Mouse (Mus musculus): Measurements from ENCODE around the gene Gm10320.

DNA sequence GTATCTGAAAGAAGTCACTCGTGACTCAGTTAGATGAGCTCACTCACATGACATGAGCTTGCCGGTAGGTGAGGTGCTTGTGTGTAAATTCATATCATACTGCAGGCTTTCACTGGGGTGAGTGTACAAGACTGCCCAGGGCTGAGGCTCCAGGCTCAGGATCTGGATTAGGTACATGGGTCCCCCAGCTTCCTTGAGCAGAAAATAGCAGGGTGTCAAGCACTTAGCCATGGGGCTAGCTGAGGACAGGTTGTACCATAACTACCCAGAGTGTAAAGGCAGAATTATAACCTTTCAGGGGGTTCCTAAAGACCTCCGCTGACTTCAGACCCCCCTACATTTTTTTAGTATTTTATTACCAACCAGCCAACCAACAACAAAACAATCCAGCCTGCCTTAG lies at the start of gene Gm10320:
- TF ChIP-seq CTCF (IDR thresholded peaks at IDR 0.05; ENCODE audit: low read depth), result no peak
- TF ChIP-seq EP300 (IDR thresholded peaks at IDR 0.05; ENCODE audit: low read depth), result no peak

Measured in liver, embryonic 14.5 days (tissue).